Mouse (Mus musculus) embryonic fibroblast, embryonic 13.5 days (primary cell): ENCODE data around the gene Cct4.

Experiments used
- CTCF ChIP-seq: IDR thresholded peaks from 2 replicates; pipeline ENCODE4 v1.5.1; 2011; ENCODE audit warnings: mild to moderate bottlenecking, control low read depth, low read length, moderate library complexity, borderline replicate concordance; ENCODE audit not compliant: insufficient read depth
- POLR2A ChIP-seq: IDR thresholded peaks from 2 replicates; pipeline ENCODE4 v1.6.1; 2011; ENCODE audit warnings: low read depth, mild to moderate bottlenecking, control low read depth, low read length, moderate library complexity

GRCm38 (mm10) chr11:23008824-23009200 lies 18.5 kb downstream of the Cct4 start:
- TF ChIP-seq CTCF: no peak
- no peak for TF ChIP-seq POLR2A
